Mouse (Mus musculus) liver, adult 2 months (tissue): ENCODE measurements around the gene Prtg. TPM values are rescaled to one million over a fixed set of nuclear protein-coding genes. Genes with fewer than 3 reads are reported as not detected.
A peak's percentile ranks its signal among the peaks of the same experiment; 100 is the strongest.

ENCODE experiments used
- DNase-seq: peaks from one replicate; pipeline ENCODE4 v3.0.0-alpha.2; 2011; ENCODE audit warnings: low read depth, low spot score; ENCODE audit errors: extremely low read depth
- H3K27ac ChIP-seq: fragments of 200-500 bp; replicated peaks from 2 replicates; pipeline ENCODE4 v1.5.1; 2012; ENCODE audit warnings: low read depth, mild to moderate bottlenecking, control low read depth, inconsistent platforms, low read length; ENCODE audit not compliant: insufficient read depth
- H3K27me3 ChIP-seq: fragments of 200-500 bp; 2 replicates; pipeline ENCODE4 v1.6.1; 2012; ENCODE audit warnings: mild to moderate bottlenecking, moderate library complexity, low read length, inconsistent platforms; ENCODE audit not compliant: control insufficient read depth, insufficient read depth
- H3K36me3 ChIP-seq: fragments of 200-500 bp; 2 replicates; pipeline ENCODE4 v1.6.1; 2012; ENCODE audit warnings: low read length, inconsistent platforms; ENCODE audit not compliant: control insufficient read depth, insufficient read depth
- H3K4me1 ChIP-seq: fragments of 200-500 bp; 2 replicates; pipeline ENCODE4 v1.6.1; 2011; ENCODE audit warnings: low read length; ENCODE audit not compliant: control insufficient read depth, insufficient read depth
- H3K4me3 ChIP-seq: fragments of 200-500 bp; 2 replicates; pipeline ENCODE4 v1.5.1; 2011; ENCODE audit warnings: low read depth, mild to moderate bottlenecking, control low read depth, low read length, moderate library complexity; ENCODE audit not compliant: insufficient read depth
- H3K79me2 ChIP-seq: fragments of 200-500 bp; 2 replicates; pipeline ENCODE4 v1.6.1; 2012; ENCODE audit warnings: inconsistent platforms, mild to moderate bottlenecking, low read length, moderate library complexity; ENCODE audit not compliant: control insufficient read depth, insufficient read depth
- H3K9ac ChIP-seq: fragments of 200-500 bp; 2 replicates; pipeline ENCODE4 v1.6.1; 2012; ENCODE audit warnings: low read depth, mild to moderate bottlenecking, control low read depth, inconsistent platforms, low read length
- CTCF ChIP-seq: fragments of 200-500 bp; IDR thresholded peaks from 2 replicates; pipeline ENCODE4 v1.5.1; 2011; ENCODE audit warnings: low read depth, low read length, control low read depth
- POLR2A ChIP-seq: fragments of 200-500 bp; IDR thresholded peaks from 2 replicates; pipeline ENCODE4 v1.6.1; 2011; ENCODE audit warnings: low read length, control low read depth; ENCODE audit not compliant: insufficient read depth; ENCODE audit errors: extremely low read depth
- WGBS: fragments of 180-500 bp; shearing (Covaris S2); methylation state at CpG from one replicate; pipeline ENCODE4 v1.1.7; 2018; 5-methylcytosine and 5-hydroxymethylcytosine counted together
- polyA plus RNA-seq: library from polyadenylated mRNA; depleted of rRNA; stranded (reverse); fragments of >200 nt; gene quantifications from 2 replicates; pipeline ENCODE4 v1.2.3, GENCODE M21; 2012
- total RNA-seq: library from RNA; depleted of rRNA; stranded (reverse); fragments of >200 nt; gene quantifications from 2 replicates; pipeline ENCODE4 v1.2.3, GENCODE M21; 2014

Prtg gene
- total and polyA plus RNA-seq, 2 experiments = under 0.01 to 0.21 TPM

- TF ChIP-seq POLR2A = no peak
- no peak for TF ChIP-seq CTCF
- Histone ChIP-seq H3K27ac (no peak overlapping the region), H3K79me2 (no peaks in the 10 kb centered on the region), H3K36me3 (no peaks in the 10 kb centered on the region), H3K4me3 (no peak overlapping the region), H3K9ac (no peak overlapping the region), H3K4me1 (peaks cover 3% of the 10 kb centered on the region; the same call in 1 of the 2 replicates), H3K27me3 (peaks cover 8% of the 10 kb centered on the region)
- no peak for DNase-seq
- WGBS = 78% methylated on average over 4 of the region's 4 CpGs
These were observed 3.4 kb upstream of the Prtg start for GRCm38 (mm10) chr9:72803280-72803679.

- H3K9ac ChIP-seq = no peak overlapping the region
- no peak overlapping the region for H3K27ac ChIP-seq
- H3K27me3 ChIP-seq = peaks cover 8% of the 10 kb centered on the region
- WGBS = 72% methylated on average over 14 of the region's 14 CpGs
- DNase-seq = no peak
- H3K4me1 ChIP-seq = no peaks in the 10 kb centered on the region; the same call in 1 of the 2 replicates
- H3K79me2 ChIP-seq = no peaks in the 10 kb centered on the region
- no peak overlapping the region for H3K4me3 ChIP-seq
- no peak for TF ChIP-seq CTCF
- TF ChIP-seq POLR2A = no peak
- no peaks in the 10 kb centered on the region for H3K36me3 ChIP-seq
These were observed 528 bp upstream of the Prtg start for GRCm38 (mm10) chr9:72806146-72806545.

- DNase-seq = no peak
- under 1% methylated on average over 52 of the region's 52 CpGs for WGBS
- Histone ChIP-seq H3K4me1 (no peaks in the 10 kb centered on the region; the same call in 1 of the 2 replicates), H3K4me3 (peak overlapping the region; percentile 54), H3K36me3 (no peaks in the 10 kb centered on the region), H3K27ac (no peak overlapping the region), H3K79me2 (no peaks in the 10 kb centered on the region), H3K27me3 (peaks cover 8% of the 10 kb centered on the region), H3K9ac (peak overlapping the region; percentile 41; the same call in 1 of the 2 replicates)
- TF ChIP-seq POLR2A (no peak), CTCF (no peak)
These were observed 839 bp downstream of the Prtg start for GRCm38 (mm10) chr9:72807420-72808005.

GRCm38 (mm10) chr9:72808176-72808575 is 1.5 kb downstream of the Prtg start:
- Histone ChIP-seq H3K79me2 (no peaks in the 10 kb centered on the region), H3K27me3 (peaks cover 8% of the 10 kb centered on the region), H3K36me3 (no peaks in the 10 kb centered on the region), H3K9ac (no peak overlapping the region), H3K27ac (no peak overlapping the region), H3K4me3 (no peak overlapping the region), H3K4me1 (no peaks in the 10 kb centered on the region; the same call in 1 of the 2 replicates)
- TF ChIP-seq POLR2A (no peak), CTCF (no peak)
- WGBS = 47% methylated on average over 6 of the region's 6 CpGs
- DNase-seq = no peak

GRCm38 (mm10) chr9:72808586-72808985 is 1.9 kb downstream of the Prtg start:
- no peak overlapping the region for H3K4me3 ChIP-seq
- WGBS = 75% methylated on average over 3 of the region's 3 CpGs
- H3K27me3 ChIP-seq = peaks cover 8% of the 10 kb centered on the region
- H3K9ac ChIP-seq = no peak overlapping the region
- H3K27ac ChIP-seq = no peak overlapping the region
- H3K4me1 ChIP-seq = no peaks in the 10 kb centered on the region; the same call in 1 of the 2 replicates
- DNase-seq = no peak
- no peaks in the 10 kb centered on the region for H3K36me3 ChIP-seq
- no peaks in the 10 kb centered on the region for H3K79me2 ChIP-seq
- TF ChIP-seq CTCF (no peak), POLR2A (no peak)

- Histone ChIP-seq H3K27me3 (peaks cover 8% of the 10 kb centered on the region), H3K9ac (no peak overlapping the region), H3K27ac (no peak overlapping the region), H3K79me2 (no peaks in the 10 kb centered on the region), H3K4me3 (no peak overlapping the region), H3K4me1 (no peaks in the 10 kb centered on the region; the same call in 1 of the 2 replicates), H3K36me3 (no peaks in the 10 kb centered on the region)
- no peak for DNase-seq
- no peak for TF ChIP-seq POLR2A
- no peak for TF ChIP-seq CTCF
- 99% methylated on average over 2 of the region's 2 CpGs for WGBS
These were observed 2.4 kb downstream of the Prtg start for GRCm38 (mm10) chr9:72809077-72809476.
